Mouse (Mus musculus): ENCODE data around the gene Hist1h2bj. TPM values are rescaled to one million over a fixed set of nuclear protein-coding genes. Genes with fewer than 3 reads are reported as not detected.

Hist1h2bj gene
- total RNA-seq, 1 experiment from 2014 or later = 31.3 TPM

DNA sequence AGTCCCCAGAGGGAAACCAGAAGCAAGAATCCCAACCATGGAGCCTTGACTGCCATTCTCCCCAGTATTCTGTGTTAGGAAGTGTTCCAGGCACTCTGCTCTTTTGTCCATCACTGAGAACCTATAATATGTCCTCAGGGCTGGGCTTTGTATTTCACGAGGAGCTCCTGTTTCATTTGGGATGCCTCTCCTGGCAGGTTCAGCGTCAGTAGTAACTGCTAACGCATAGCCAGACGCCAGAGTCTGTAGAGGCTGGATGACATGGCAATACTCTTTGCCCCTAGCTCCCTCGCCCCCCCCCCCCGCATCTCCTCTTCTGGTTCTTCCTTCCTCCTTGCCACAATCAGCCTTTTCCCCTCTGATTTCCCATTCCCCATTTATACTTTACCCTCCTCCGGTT, 33.4 kb upstream of the Hist1h2bj start, which contains the start of gene Prss16:
Gene Prss16, minus strand, starts transcription at position 101 of the 400 bp plus-strand sequence.
- ATAC-seq (ENCODE audit: extremely low read depth, insufficient number of reproducible peaks, low FRiP score, poor library complexity, severe bottlenecking) = no peak

DNA sequence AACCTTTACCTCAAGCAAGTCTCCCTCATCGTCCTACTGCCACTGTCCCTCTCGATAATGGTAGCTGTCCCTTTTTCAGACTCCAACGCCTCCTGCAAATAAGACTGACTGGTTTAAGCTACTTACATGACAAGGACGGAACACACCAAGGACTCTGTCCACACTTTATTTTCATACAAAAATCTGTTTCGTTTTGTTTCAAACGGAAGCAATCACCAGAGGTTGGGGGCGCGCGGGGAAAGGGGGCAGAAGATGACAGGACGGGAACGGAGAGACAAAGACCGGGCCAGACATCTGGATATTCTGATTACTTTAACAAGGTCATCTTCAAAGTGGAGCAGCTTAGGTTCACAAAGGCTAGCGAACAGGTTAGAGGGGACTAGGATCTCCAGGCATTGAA, 29.3 kb upstream of the Hist1h2bj start:
- no peak for ATAC-seq (ENCODE audit: extremely low read depth, insufficient number of reproducible peaks, low FRiP score, poor library complexity, severe bottlenecking)

GRCm38 (mm10) chr13:22014411-22014845, 28.6 kb upstream of the Hist1h2bj start:
- ATAC-seq (ENCODE audit: extremely low read depth, insufficient number of reproducible peaks, low FRiP score, poor library complexity, severe bottlenecking) = no peak

- peak; percentile 85 for ATAC-seq (ENCODE audit: extremely low read depth, insufficient number of reproducible peaks, low FRiP score, poor library complexity, severe bottlenecking)
Observed at GRCm38 (mm10) chr13:22015479-22016450, 27.2 kb upstream of the Hist1h2bj start.

GRCm38 (mm10) chr13:22019934-22020835, 22.8 kb upstream of the Hist1h2bj start:
- ATAC-seq (ENCODE audit: extremely low read depth, insufficient number of reproducible peaks, low FRiP score, poor library complexity, severe bottlenecking) = no peak

- peak; percentile 38 for ATAC-seq (ENCODE audit: extremely low read depth, insufficient number of reproducible peaks, low FRiP score, poor library complexity, severe bottlenecking)
Observed at GRCm38 (mm10) chr13:22020901-22021339, 22.1 kb upstream of the Hist1h2bj start.

DNA sequence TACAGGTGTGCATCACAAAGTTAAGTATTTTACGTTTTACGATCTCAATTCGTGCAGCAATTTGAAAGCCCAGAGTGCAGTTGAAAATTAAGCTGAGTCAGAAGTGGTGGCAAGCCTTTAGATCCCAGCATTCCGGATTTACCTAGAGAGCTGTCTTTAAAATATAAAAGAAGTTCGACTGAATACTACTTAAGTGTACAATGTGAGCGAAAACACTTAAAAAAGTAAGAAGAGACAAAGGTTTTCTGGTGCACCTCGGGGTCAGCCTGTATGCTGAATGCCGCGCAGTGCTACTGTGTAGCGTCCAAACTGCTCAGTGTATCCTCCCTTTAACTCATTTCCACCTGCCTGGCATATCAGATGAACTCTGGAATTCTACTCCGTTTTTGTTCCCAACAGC, 21.4 kb upstream of the Hist1h2bj start:
- ATAC-seq (ENCODE audit: extremely low read depth, insufficient number of reproducible peaks, low FRiP score, poor library complexity, severe bottlenecking) = no peak

- peak; percentile 66 for ATAC-seq (ENCODE audit: extremely low read depth, insufficient number of reproducible peaks, low FRiP score, poor library complexity, severe bottlenecking)
Observed at GRCm38 (mm10) chr13:22022241-22022640, 20.8 kb upstream of the Hist1h2bj start.

DNA sequence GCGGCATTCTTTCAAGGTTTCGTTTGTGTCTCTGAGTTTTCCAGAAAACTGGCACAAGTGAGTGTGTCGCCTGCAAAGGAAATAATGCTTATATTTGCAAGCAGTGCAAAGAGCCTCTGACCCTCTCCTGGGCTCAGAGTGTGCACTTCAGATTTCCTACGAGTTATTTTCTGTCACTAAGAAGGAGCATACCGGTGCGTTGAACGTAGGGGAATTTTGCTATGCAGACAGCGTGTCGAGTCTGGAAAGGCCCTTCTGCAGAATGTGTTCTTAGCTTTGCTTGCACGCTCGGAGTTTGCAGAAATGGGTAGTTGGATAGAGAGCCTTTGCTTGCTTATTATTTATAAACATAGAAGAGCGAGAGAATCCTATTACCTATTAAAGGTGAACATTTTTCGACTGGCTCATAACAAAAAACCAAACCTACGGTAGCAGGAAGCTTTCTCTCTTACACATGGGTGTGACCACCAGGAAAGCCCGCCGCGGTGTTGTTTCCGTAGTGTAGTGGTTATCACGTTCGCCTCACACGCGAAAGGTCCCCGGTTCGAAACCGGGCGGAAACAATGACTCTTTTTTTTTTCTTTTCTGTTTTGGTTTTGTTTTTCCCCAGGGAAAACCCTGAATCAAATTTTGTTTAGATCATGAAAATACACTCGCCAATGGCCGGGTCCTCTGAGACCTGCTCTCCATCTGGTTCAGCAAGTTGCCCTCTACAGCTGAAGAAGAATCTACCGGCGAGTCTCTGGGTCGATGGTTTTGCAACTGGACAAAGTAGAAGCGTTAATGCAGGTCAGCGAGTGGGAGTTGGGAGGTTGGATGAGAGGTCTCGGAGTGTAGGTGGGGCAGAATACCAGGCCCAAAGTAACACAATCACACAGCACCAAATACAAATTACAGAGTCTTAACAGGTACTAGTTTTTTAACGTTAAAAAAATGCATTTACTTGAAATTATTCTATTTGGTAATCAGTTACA, 16.7 kb upstream of the Hist1h2bj start:
- ATAC-seq (ENCODE audit: extremely low read depth, insufficient number of reproducible peaks, low FRiP score, poor library complexity, severe bottlenecking) = no peak

GRCm38 (mm10) chr13:22028673-22029460, 14.1 kb upstream of the Hist1h2bj start:
- peak; percentile 96 for ATAC-seq (ENCODE audit: extremely low read depth, insufficient number of reproducible peaks, low FRiP score, poor library complexity, severe bottlenecking)

GRCm38 (mm10) chr13:22029928-22030327, 13.1 kb upstream of the Hist1h2bj start:
- ATAC-seq (ENCODE audit: extremely low read depth, insufficient number of reproducible peaks, low FRiP score, poor library complexity, severe bottlenecking) = no peak

DNA sequence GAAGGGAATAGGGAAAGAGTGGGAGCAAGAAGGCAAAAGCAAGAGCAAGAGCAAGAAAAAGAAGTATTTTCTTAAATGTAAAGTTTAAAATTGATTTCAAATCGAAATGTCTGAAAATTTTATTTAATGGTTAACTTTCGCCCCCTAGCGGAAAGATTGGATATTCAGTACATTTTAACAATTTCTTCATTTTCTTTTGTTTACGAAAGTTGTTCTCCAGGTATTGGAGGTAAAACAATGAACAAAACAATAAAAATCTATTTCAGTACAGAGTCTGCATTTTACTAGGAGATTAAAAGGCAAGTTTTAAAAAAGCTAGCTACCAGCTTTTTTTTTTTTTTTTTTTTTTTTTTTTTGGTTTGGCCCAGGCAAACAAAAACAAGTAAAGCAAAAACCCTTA, 12.5 kb upstream of the Hist1h2bj start:
- ATAC-seq (ENCODE audit: extremely low read depth, insufficient number of reproducible peaks, low FRiP score, poor library complexity, severe bottlenecking) = no peak

GRCm38 (mm10) chr13:22033741-22034442, 9.1 kb upstream of the Hist1h2bj start:
- ATAC-seq (ENCODE audit: extremely low read depth, insufficient number of reproducible peaks, low FRiP score, poor library complexity, severe bottlenecking) = no peak

DNA sequence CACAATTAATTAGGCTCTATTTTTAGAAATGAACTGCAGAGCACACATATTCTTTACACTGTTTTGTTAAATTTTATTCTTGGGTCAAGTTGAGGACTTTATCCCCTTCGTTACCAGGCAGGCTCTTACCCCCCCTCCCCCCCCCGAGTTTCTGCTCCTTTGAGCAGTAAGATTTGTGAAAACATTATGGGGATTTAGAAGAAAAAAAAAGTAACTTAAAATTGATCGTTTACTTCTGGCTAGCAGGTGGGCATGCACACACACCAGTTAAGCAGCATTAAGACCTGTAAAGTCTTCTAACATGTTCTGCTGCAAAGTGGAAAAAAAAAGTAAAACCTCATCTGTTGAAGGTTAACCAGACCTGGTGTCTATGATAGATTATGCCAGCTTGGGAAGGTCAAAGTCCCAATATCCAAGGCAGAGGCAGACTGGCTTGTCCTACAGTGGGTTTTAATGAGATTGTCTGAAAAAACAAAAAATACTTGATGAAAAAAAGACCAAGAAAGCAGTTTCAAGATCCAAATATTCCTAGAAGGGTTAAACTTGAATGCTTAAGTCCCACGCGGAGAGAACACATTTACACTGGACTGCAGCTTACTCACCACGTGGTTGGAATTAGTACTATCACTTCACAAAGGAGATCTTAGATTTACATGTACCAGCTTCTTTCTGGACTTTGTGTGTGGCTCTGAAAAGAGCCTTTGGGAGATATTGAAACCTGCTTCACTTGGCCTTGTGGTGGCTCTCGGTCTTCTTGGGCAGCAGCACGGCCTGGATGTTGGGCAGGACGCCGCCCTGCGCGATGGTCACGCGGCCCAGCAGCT, 8.4 kb upstream of the Hist1h2bj start:
- no peak for ATAC-seq (ENCODE audit: extremely low read depth, insufficient number of reproducible peaks, low FRiP score, poor library complexity, severe bottlenecking)

GRCm38 (mm10) chr13:22035267-22036148, 7.5 kb upstream of the Hist1h2bj start, which contains the start of the genes Hist1h2ah and Hist1h2bk:
Gene Hist1h2ah, minus strand, starts transcription at chr13:22035568.
Gene Hist1h2bk, plus strand, starts transcription at chr13:22035870.
- peak; percentile 99 for ATAC-seq (ENCODE audit: extremely low read depth, insufficient number of reproducible peaks, low FRiP score, poor library complexity, severe bottlenecking)
